10 mouse cellular contexts compared by ENCODE assay signal in genomic region chr19:44245761-44246171, GRCm38 (mm10). TPM values are rescaled to one million over a fixed set of nuclear protein-coding genes. Genes with fewer than 3 reads are reported as not detected.
DNase-seq lines count a peak whose midpoint lies in the region; ATAC-seq lines count a peak whose summit lies in the region.
"Had no signal": no experiment of that assay in that cellular context is flagged by ENCODE, and none has a peak within 500 bp of the region (broad histone marks: within the 10 kb centered on the region; RNA-seq: fewer than 3 reads in every experiment).

No protein-coding gene starts in this region.

- no peak overlapping the region for H3K27ac ChIP-seq in midbrain, embryonic 14.5 days (replicated peaks; ENCODE audit: low read depth, low read length)

- H3K36me3 ChIP-seq in midbrain, embryonic 14.5 days (ENCODE audit: control insufficient read depth, insufficient read depth, low read length), result no peaks in the 10 kb centered on the region

- H3K27me3 ChIP-seq in midbrain, embryonic 14.5 days (ENCODE audit: control insufficient read depth, insufficient read depth, low read length), result no peaks in the 10 kb centered on the region

- peak overlapping the region; percentile 77 for H3K4me2 ChIP-seq in midbrain, embryonic 14.5 days (ENCODE audit: low read length)

- no peaks in the 10 kb centered on the region for H3K9me3 ChIP-seq in midbrain, embryonic 14.5 days (ENCODE audit: control insufficient read depth, low read length)

- peaks cover 19% of the 10 kb centered on the region for H3K4me1 ChIP-seq in midbrain, embryonic 14.5 days (ENCODE audit: control insufficient read depth, insufficient read depth, low read length)

- no peak for ATAC-seq in midbrain, embryonic 14.5 days (ENCODE audit: low FRiP score, low TSS enrichment)

- no peak overlapping the region for H3K9ac ChIP-seq in midbrain, embryonic 14.5 days (replicated peaks; ENCODE audit: low read length)

- WGBS in midbrain, embryonic 14.5 days, result 3% methylated on average over 5 of the region's 5 CpGs

- no peak overlapping the region for H3K4me3 ChIP-seq in midbrain, embryonic 14.5 days (replicated peaks; ENCODE audit: low read depth, low read length)

- DNase-seq in adrenal gland, adult 2 months, result peak; percentile 43
- DNase-seq in adrenal gland, postnatal 25 days, result no peak
- DNase-seq in urinary bladder, postnatal 25 days (ENCODE audit: low spot score), result peak; percentile 21
- DNase-seq in urinary bladder, adult 2 months (ENCODE audit: low spot score), result no peak
- DNase-seq in heart, adult 9 months (ENCODE audit: low spot score in 2 of 2), result peak; percentile 19 to 49
- DNase-seq in kidney, postnatal 4 days, result peak; percentile 54 to 63
- peak; percentile 91 for DNase-seq in midbrain, embryonic 14.5 days
- DNase-seq in right cerebral cortex, adult 18-20 months, result no peak

RNA-seq across cellular contexts. Expression of gene Scd3, which starts 42.7 kb away (rescaled TPM):
- under 1 TPM in 1 of 2 experiments, not detected in 1; 0.09 TPM for total RNA-seq in adrenal gland, adult 2 months (2021)
- polyA plus RNA-seq in adrenal gland, adult 2 months (2012; rRNA removed), result 0.10 TPM in 1 of 2 replicates, not detected in the other
- total RNA-seq in adrenal gland, postnatal 25 days (2021), result not detected in 2 replicates
- 0.01 and 0.28 TPM in 2 replicates for polyA plus RNA-seq in urinary bladder, adult 2 months (2012; rRNA removed)
- 4.4 and 4.5 TPM in 2 replicates for polyA plus RNA-seq in midbrain, embryonic 14.5 days (2014; fragmentation: Nextera tagmentation; extraction: Ambion mirVana)

RNA-seq across cellular contexts. Expression of gene Scd2, which starts 47.7 kb away (rescaled TPM):
- total RNA-seq in adrenal gland, adult 2 months (2021), result 1,000 to 10,000 TPM in 1 of 2 experiments, 100 to 1,000 TPM in 1; 845 to 1,065 TPM
- polyA plus RNA-seq in adrenal gland, adult 2 months (2012; rRNA removed), result 432 and 748 TPM in 2 replicates
- 749 and 764 TPM in 2 replicates for total RNA-seq in adrenal gland, postnatal 25 days (2021)
- polyA plus RNA-seq in urinary bladder, adult 2 months (2012; rRNA removed), result 121 and 151 TPM in 2 replicates
- polyA plus RNA-seq in midbrain, embryonic 14.5 days (2014; fragmentation: Nextera tagmentation; extraction: Ambion mirVana), result 194 and 281 TPM in 2 replicates

RNA-seq across cellular contexts. Expression of gene Pkd2l1, which starts 53.5 kb away (rescaled TPM):
- total RNA-seq in adrenal gland, adult 2 months (2021), result not detected
- polyA plus RNA-seq in adrenal gland, adult 2 months (2012; rRNA removed), result 0.02 TPM in 1 of 2 replicates, not detected in the other
- not detected in 2 replicates for total RNA-seq in adrenal gland, postnatal 25 days (2021)
- polyA plus RNA-seq in urinary bladder, adult 2 months (2012; rRNA removed), result 0.01 TPM in 1 of 2 replicates, not detected in the other
- polyA plus RNA-seq in midbrain, embryonic 14.5 days (2014; fragmentation: Nextera tagmentation; extraction: Ambion mirVana), result not detected in 2 replicates
- total RNA-seq: layer of hippocampus, postnatal 14 days had no signal
- polyA plus RNA-seq: C2C12 had no signal

Comparison
In these comparisons a context has a peak if more than half of its experiments do, and no peak if none do; other contexts are left out.
1. DNase-seq: peak in adrenal gland, adult 2 months (single experiment), urinary bladder, postnatal 25 days (single experiment), heart, adult 9 months (2 of 2), kidney, postnatal 4 days (2 of 2) and midbrain, embryonic 14.5 days (single experiment); none in adrenal gland, postnatal 25 days (single experiment), urinary bladder, adult 2 months (single experiment) and right cerebral cortex, adult 18-20 months (single experiment).